In the genomic region with DNA sequence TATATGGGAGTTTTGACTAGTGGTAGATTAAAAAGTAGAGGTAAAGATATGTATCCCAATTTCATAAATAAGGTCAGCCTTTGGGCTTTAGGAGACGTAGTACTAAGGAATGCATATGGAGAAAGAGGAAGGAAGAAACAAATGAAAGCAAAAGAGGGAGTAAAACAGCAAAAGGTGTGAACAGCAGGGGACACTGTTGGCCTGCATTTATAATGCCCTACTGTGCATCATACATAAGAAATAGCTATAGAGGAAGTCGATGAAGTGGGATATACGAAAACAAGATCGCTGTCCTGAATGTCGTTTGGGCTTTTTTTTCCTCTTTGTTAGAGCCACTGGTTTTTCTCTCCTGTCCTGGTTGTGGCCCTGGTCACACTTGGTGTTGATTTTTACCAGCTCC, we compare ENCODE assay signal across 9 mouse cellular contexts.
A peak's percentile ranks its signal among the peaks of the same experiment; 100 is the strongest.
DNase-seq lines count a peak whose midpoint lies in the region; ATAC-seq lines count a peak whose summit lies in the region.
"Had no signal": no experiment of that assay in that cellular context is flagged by ENCODE, and none has a peak within 500 bp of the region (broad histone marks: within the 10 kb centered on the region; RNA-seq: fewer than 3 reads in every experiment).

No protein-coding gene starts in this region.

- H3K9ac ChIP-seq in heart, embryonic 14.5 days (ENCODE audit: low read length) = no peak overlapping the region
- no peak overlapping the region for H3K9ac ChIP-seq in heart, embryonic 11.5 days (ENCODE audit: low read depth, low read length)
- no peak overlapping the region for H3K9ac ChIP-seq in forebrain, embryonic 13.5 days

- H3K27ac ChIP-seq in heart, embryonic 14.5 days (replicated peaks in 1 of 2; ENCODE audit: control insufficient read depth in 1 of 2, insufficient read depth in 1 of 2, low read depth in 2 of 2, low read length in 2 of 2) = no peak overlapping the region; a peak in 1 of 4 replicates
- H3K27ac ChIP-seq in heart, embryonic 11.5 days (ENCODE audit: low read depth, low read length) = no peak overlapping the region
- no peak overlapping the region for H3K27ac ChIP-seq in forebrain, embryonic 13.5 days

- H3K9me3 ChIP-seq in heart, embryonic 14.5 days (ENCODE audit: control insufficient read depth, low read length) = no peaks in the 10 kb centered on the region
- H3K9me3 ChIP-seq in heart, embryonic 11.5 days (replicated peaks; ENCODE audit: control insufficient read depth, low read length) = no peaks in the 10 kb centered on the region
- no peaks in the 10 kb centered on the region for H3K9me3 ChIP-seq in forebrain, embryonic 13.5 days (replicated peaks)

- peak overlapping the region; percentile 27; the same call in 1 of the 2 replicates for H3K4me2 ChIP-seq in heart, embryonic 14.5 days (ENCODE audit: low read length)
- no peak overlapping the region for H3K4me2 ChIP-seq in heart, embryonic 11.5 days
- H3K4me2 ChIP-seq in forebrain, embryonic 13.5 days = no peak overlapping the region

- H3K4me3 ChIP-seq in heart, embryonic 14.5 days (ENCODE audit: control insufficient read depth in 1 of 2, insufficient read depth in 1 of 2, low read depth in 1 of 2, low read length in 2 of 2) = no peak overlapping the region
- no peak overlapping the region for H3K4me3 ChIP-seq in heart, embryonic 11.5 days (ENCODE audit: low read depth, low read length)
- no peak overlapping the region for H3K4me3 ChIP-seq in forebrain, embryonic 13.5 days
- H3K4me3 ChIP-seq: erythroblast, embryonic 14.5 days had no signal

- peak; percentile 67 for DNase-seq in 3T3-L1 (ENCODE audit: low read depth, low spot score)
- DNase-seq in MN1 (ENCODE audit: low spot score) = peak; percentile 33
- peak; percentile 27 for DNase-seq in heart, postnatal 4 days
- DNase-seq in cerebellum, adult 9-10 months = no peak
- no peak for DNase-seq in ovary, postnatal 36 days (ENCODE audit: low spot score)

- H3K4me1 ChIP-seq in heart, embryonic 14.5 days (ENCODE audit: control insufficient read depth in 2 of 2, insufficient read depth in 2 of 2, low read length in 2 of 2) = no peaks in the 10 kb centered on the region; a peak in 2 of 4 replicates
- H3K4me1 ChIP-seq in heart, embryonic 11.5 days (ENCODE audit: control insufficient read depth, insufficient read depth, low read length) = no peaks in the 10 kb centered on the region
- H3K4me1 ChIP-seq in forebrain, embryonic 13.5 days = no peaks in the 10 kb centered on the region

- no peak for ATAC-seq in heart, embryonic 14.5 days (ENCODE audit: insufficient number of reproducible peaks, insufficient read depth, low FRiP score, low read depth)
- no peak for ATAC-seq in heart, embryonic 11.5 days (replicated peaks; ENCODE audit: insufficient number of reproducible peaks, low FRiP score, low TSS enrichment)
- no peak for ATAC-seq in forebrain, embryonic 13.5 days

- H3K27me3 ChIP-seq in heart, embryonic 14.5 days (ENCODE audit: control insufficient read depth, insufficient read depth, low read length) = no peaks in the 10 kb centered on the region
- H3K27me3 ChIP-seq in heart, embryonic 11.5 days (ENCODE audit: control insufficient read depth, insufficient read depth, low read length) = no peaks in the 10 kb centered on the region
- no peaks in the 10 kb centered on the region for H3K27me3 ChIP-seq in forebrain, embryonic 13.5 days

- WGBS in heart, embryonic 14.5 days = 47% methylated on average over 5 of the region's 5 CpGs
- 59% methylated on average over 5 of the region's 5 CpGs for WGBS in heart, embryonic 11.5 days (ENCODE audit: insufficient replicate concordance)
- WGBS in forebrain, embryonic 13.5 days = 78% methylated on average over 5 of the region's 5 CpGs

- H3K36me3 ChIP-seq in heart, embryonic 14.5 days (ENCODE audit: control insufficient read depth, insufficient read depth, low read length) = no peaks in the 10 kb centered on the region
- H3K36me3 ChIP-seq in heart, embryonic 11.5 days (ENCODE audit: control insufficient read depth, insufficient read depth, low read length) = no peaks in the 10 kb centered on the region
- H3K36me3 ChIP-seq in forebrain, embryonic 13.5 days (ENCODE audit: poor library complexity, severe bottlenecking) = no peaks in the 10 kb centered on the region

Comparison
In these comparisons a context has a peak if more than half of its experiments do, and no peak if none do; other contexts are left out.
1. DNase-seq: peak in 3T3-L1 (single experiment), MN1 (single experiment) and heart, postnatal 4 days (single experiment); none in cerebellum, adult 9-10 months (single experiment) and ovary, postnatal 36 days (single experiment).